Mouse (Mus musculus) cerebellum, adult 2 months (tissue): Measurements from ENCODE around the gene Ccer2. TPM values are rescaled to one million over a fixed set of nuclear protein-coding genes. Genes with fewer than 3 reads are reported as not detected.

ENCODE experiments used
- DNase-seq, 2 experiments: peaks; one replicate each; pipeline ENCODE4 v3.0.0; 2021
- H3K27ac ChIP-seq: fragments of 200-500 bp; 2 replicates; pipeline ENCODE4 v1.5.1; 2012; ENCODE audit warnings: low read length, control low read depth, inconsistent platforms; ENCODE audit not compliant: insufficient read depth
- H3K27me3 ChIP-seq: fragments of 200-500 bp; 2 replicates; pipeline ENCODE4 v1.6.1; 2012; ENCODE audit warnings: inconsistent platforms, mild to moderate bottlenecking, low read length, moderate library complexity; ENCODE audit not compliant: control insufficient read depth, insufficient read depth
- H3K4me1 ChIP-seq: fragments of 200-500 bp; 2 replicates; pipeline ENCODE4 v1.6.1; 2011; ENCODE audit warnings: low read length; ENCODE audit not compliant: control insufficient read depth, insufficient read depth
- H3K4me3 ChIP-seq: fragments of 200-500 bp; replicated peaks from 2 replicates; pipeline ENCODE3; 2011; ENCODE audit warnings: mild to moderate bottlenecking, low read depth, low read length, control low read depth; ENCODE audit not compliant: insufficient read depth
- CTCF ChIP-seq: fragments of 200-500 bp; IDR thresholded peaks from 2 replicates; pipeline ENCODE4 v1.5.1; 2011; ENCODE audit warnings: low read depth, mild to moderate bottlenecking, control low read depth, low read length, moderate library complexity, borderline replicate concordance; ENCODE audit not compliant: insufficient read depth
- POLR2A ChIP-seq: fragments of 200-500 bp; IDR thresholded peaks from 2 replicates; pipeline ENCODE4 v1.6.1; 2011; ENCODE audit warnings: low read length, control low read depth, borderline replicate concordance; ENCODE audit not compliant: insufficient read depth
- WGBS: fragments of 180-500 bp; shearing (Covaris S2); methylation state at CpG from one replicate; pipeline ENCODE4 v1.1.7; 2018; 5-methylcytosine and 5-hydroxymethylcytosine counted together
- polyA plus RNA-seq: library from polyadenylated mRNA; depleted of rRNA; stranded (reverse); fragments of >200 nt; gene quantifications from 2 replicates; pipeline ENCODE4 v1.2.3, GENCODE M21; 2012

Gene Ccer2
- polyA plus RNA-seq, 1 experiment: 3.1 TPM

DNA sequence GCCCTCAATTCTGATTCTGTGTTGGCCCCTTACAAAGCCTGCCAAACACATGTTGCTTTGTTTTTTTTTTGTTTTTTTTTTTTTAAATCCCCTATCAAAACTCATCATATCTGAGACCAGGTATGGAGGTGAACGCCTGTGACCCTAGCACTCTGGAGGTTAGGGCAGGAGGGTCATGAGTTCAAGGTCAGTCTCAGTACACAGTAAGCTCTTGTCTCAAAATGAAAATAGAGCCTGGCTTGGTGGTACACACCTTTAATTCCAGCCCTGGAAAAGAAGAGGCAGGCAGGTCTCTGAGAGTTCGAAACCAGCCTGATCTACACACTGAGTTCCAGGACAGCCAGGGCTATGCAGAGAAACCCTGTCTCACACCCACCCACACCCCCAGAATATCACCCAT lies 36.3 kb upstream of the Ccer2 start:
- Histone ChIP-seq H3K4me1 (peaks cover 3% of the 10 kb centered on the region; the same call in 1 of the 2 replicates), H3K27ac (no peak overlapping the region), H3K27me3 (no peaks in the 10 kb centered on the region), H3K4me3 (no peak overlapping the region)
- TF ChIP-seq POLR2A: no peak
- TF ChIP-seq CTCF: no peak
- 87% methylated on average over 2 of the region's 2 CpGs for WGBS
- DNase-seq: no peak

DNA sequence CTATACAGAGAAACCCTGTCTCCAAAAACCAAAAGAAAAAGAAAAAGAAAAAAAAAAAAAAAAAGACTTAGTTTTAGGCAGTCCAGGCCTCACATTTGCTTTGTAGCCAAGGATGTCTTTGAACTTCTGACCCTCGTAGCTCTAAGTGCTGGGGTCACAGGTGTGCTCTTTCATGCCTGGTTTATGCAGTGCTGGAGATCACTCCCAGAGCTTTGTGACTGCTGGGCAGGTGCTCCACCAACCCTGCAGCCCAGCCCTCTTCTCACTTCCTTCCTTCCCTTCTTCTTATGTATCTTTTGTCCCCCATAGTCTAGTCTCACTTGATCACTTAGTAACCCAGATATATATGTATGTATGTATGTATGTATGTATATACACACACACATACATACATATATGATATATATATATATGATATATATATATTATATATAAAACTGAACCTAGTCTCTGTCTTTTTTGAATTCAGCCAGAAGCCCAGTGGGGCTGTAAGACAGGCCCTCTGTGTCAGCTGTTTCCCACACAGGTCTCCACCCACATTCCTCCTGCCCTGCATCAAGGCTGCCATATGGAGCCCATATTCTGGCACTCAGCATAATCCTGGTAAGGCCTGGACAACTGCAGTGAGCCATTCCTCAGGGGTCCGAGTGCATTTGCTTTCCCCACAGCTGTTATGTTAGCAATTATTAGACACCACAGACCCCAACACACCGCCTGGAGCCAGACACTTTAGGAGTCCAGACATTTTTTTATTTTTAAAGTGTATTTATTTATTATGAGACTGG lies 35.0 kb upstream of the Ccer2 start:
- no peak overlapping the region for H3K4me3 ChIP-seq
- H3K27ac ChIP-seq: no peak overlapping the region
- no peaks in the 10 kb centered on the region for H3K27me3 ChIP-seq
- WGBS: 49% methylated on average over 3 of the region's 3 CpGs
- no peak for DNase-seq
- H3K4me1 ChIP-seq: peaks cover 3% of the 10 kb centered on the region; the same call in 1 of the 2 replicates
- no peak for TF ChIP-seq POLR2A
- no peak for TF ChIP-seq CTCF

DNA sequence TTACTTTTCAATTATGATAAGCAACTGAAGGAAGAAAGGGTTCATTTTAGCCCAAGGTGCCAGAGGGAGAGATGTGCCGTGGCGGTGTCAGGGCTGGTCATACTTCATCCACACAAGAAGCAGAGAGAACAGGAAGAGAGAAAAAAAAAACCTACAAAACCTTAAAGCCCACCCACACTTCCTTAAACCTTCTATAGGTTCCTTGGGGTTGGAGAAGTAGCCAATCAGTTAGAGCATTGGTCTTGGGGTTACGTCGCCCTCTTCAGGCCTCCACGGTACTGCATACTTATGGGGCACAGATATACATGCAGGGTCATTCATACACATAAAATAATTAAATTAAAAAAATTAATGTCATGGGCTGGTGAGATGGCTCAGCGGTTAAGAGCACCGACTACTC lies 33.9 kb upstream of the Ccer2 start:
- Histone ChIP-seq H3K4me1 (peaks cover 6% of the 10 kb centered on the region), H3K27me3 (no peaks in the 10 kb centered on the region), H3K4me3 (no peak overlapping the region), H3K27ac (no peak overlapping the region)
- TF ChIP-seq CTCF: no peak
- no peak for DNase-seq
- 94% methylated on average over 7 of the region's 7 CpGs for WGBS

DNA sequence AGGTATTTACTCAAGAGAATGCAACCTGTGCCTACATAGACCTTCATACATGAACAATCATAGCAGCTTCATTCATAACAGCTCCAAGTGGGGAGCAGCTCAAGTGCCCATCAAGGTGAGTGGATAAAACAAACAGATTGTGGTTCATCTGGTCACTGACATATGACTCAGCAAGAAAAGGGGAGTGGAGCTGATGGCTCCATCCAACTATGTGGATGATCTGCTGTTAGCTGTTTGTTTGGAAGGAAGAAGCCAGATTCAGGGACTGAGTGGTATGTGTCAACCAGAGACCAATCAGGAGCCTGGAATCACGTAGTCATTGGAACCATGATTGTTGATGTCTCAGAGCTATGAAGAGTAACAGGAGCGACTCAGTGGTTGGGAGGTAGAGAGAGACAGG lies 31.4 kb upstream of the Ccer2 start:
- 96% methylated on average over 2 of the region's 2 CpGs for WGBS
- TF ChIP-seq CTCF: no peak
- no peak for TF ChIP-seq POLR2A

DNA sequence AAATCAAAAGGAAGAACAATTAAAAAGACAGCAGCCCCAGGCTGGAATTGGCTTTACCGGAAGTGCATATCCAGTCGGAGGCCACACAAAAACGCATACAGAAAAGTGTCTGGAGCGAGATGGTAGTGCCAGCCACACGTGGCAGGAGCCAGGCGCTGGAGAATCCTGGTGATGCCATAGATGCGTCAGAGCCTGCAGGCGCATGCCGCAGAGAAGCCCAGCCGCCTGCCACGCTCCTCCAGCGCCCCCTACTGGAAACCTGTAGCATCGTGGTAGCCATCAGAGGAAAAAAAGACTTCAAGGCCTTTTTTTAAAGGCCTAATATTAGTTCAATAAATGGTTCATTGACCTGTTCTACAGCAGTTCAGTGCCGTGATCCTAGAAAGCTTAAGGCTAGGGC lies 29.4 kb upstream of the Ccer2 start:
- 3% methylated on average over 14 of the region's 14 CpGs for WGBS
- peak; percentile 85 for TF ChIP-seq CTCF
- no peak for TF ChIP-seq POLR2A
- no peak overlapping the region; the same call in 1 of the 2 replicates for H3K27ac ChIP-seq
- DNase-seq: peak; percentile 83 to 86
- H3K4me1 ChIP-seq: peaks cover 3% of the 10 kb centered on the region; the same call in 1 of the 2 replicates
- no peak overlapping the region for H3K4me3 ChIP-seq
- H3K27me3 ChIP-seq: no peaks in the 10 kb centered on the region

More for the DNA sequence above, 31.4 kb upstream of the Ccer2 start:
- Histone ChIP-seq H3K27ac (no peak overlapping the region), H3K4me3 (no peak overlapping the region), H3K27me3 (no peaks in the 10 kb centered on the region), H3K4me1 (peaks cover 6% of the 10 kb centered on the region)
- no peak for DNase-seq

DNA sequence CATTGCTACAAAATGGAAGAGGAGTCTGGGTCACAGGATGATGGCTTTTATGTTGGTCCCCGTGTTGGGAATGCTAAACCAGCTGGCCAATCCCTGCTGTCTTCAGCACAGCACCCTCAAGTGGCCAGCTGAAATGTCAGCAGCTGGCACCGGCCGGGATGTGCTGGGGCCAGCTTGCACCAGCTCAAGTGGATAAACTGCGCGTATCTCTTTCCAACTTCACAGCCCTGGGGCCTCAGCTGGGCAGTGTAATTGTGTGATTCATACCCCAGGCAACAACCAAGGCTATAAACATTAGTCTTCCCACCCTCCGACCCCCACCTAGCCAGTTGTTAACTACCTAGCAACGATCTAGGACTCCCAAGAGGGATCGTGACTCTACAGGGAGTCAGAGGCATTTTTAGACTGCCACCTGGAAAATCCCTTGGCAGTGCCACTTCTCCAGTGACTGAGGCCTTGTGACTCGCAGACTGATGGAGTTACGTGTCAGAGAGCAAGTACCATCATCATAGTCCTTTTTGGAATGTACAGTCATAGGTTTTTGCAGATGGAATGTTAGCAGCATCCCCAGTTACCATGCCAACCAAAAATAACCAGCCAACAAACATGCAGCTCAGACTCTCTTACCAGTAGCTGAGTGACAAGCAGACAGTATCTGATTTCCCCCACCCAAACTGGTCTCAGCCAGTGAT lies 28.2 kb upstream of the Ccer2 start:
- WGBS: 35% methylated on average over 10 of the region's 10 CpGs
- TF ChIP-seq CTCF (peak; percentile 26; the same call in 1 of the 2 replicates), POLR2A (no peak)
- Histone ChIP-seq H3K27me3 (no peaks in the 10 kb centered on the region), H3K27ac (no peak overlapping the region), H3K4me3 (no peak overlapping the region), H3K4me1 (peaks cover 3% of the 10 kb centered on the region; the same call in 1 of the 2 replicates)
- DNase-seq: no peak

DNA sequence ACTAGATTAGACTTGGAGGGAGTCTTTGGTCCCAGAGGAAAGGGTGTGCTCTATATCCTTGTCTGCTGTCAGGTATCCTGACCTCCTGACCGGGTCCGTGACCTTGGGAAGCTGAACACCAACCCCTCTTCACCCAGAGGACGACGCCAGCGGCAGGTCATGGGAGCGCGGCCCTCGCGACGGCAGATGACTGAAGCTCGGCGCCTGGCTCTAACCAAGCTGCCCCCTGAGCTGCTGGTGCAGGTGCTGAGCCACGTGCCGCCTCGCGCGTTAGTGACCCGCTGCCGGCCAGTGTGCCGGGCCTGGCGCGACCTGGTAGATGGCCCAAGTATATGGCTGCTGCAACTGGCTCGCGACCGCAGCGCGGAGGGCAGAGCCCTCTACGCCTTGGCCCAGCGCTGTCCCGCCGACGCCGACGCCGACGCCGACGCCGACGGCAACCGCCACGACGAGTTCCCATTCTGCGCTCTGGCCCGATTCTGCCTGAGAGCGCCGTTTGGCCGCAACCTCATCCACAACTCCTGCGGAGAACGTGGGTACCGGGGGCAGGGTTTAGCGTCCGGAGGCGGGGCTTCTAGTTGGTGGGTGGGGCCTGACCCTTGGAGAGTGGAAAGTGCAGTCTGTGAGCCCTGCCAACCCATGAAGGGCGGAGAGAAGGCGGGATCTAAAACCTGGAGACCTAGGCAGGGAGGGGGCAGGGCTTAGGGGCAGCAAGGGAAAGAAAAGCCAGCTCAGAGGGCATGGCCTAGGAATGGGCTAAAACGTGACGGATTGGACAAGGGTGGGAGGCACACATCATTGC lies 23.4 kb upstream of the Ccer2 start:
- TF ChIP-seq CTCF (no peak), POLR2A (no peak)
- no peaks in the 10 kb centered on the region for H3K4me1 ChIP-seq
- peak; percentile 57 to 63 for DNase-seq
- H3K27ac ChIP-seq: no peak overlapping the region
- 5% methylated on average over 58 of the region's 58 CpGs for WGBS
- no peaks in the 10 kb centered on the region for H3K27me3 ChIP-seq
- H3K4me3 ChIP-seq: peak overlapping the region; percentile 7

DNA sequence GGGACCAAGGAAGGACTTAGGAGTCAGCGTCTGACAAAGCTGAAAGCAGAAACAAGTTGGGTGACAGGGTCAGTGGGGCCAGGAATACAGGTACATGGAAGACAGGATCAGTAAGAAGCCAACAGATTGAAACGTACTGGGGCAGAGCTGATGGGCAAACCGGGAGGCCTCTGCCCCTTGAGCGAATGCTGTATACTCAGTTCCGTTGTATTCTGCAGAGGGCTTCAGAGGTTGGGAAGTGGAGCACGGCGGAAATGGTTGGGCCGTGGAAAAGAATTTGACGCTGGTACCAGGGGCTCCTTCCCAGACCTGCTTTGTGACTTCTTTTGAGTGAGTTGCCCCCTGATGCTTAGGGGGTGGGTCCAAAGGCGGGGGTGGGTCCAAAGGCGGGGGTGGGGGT lies 22.8 kb upstream of the Ccer2 start:
- peak overlapping the region; percentile 7 for H3K4me3 ChIP-seq
- H3K27ac ChIP-seq: no peak overlapping the region
- no peak for DNase-seq
- no peaks in the 10 kb centered on the region for H3K27me3 ChIP-seq
- TF ChIP-seq POLR2A (no peak), CTCF (no peak)
- H3K4me1 ChIP-seq: no peaks in the 10 kb centered on the region
- 17% methylated on average over 11 of the region's 11 CpGs for WGBS
